Mouse (Mus musculus) liver, embryonic 14.5 days (tissue): ENCODE measurements at regions not wholly inside any gene's neighbourhood (a gene's known extent, or its start where the extent isn't known, plus 50 kb on each side); places are given as distances from the start of the nearest gene placed in this dataset.

Experiments used
- CTCF ChIP-seq: IDR thresholded peaks from 2 replicates; pipeline ENCODE4 v1.5.1; 2016; ENCODE audit warnings: antibody characterized with exemption, low read depth, control low read depth
- EP300 ChIP-seq: IDR thresholded peaks from 2 replicates; pipeline ENCODE4 v1.6.1; 2016; ENCODE audit warnings: antibody characterized with exemption, low read depth

GRCm38 (mm10) chr2:74416097-74416496, 163.1 kb downstream of the Lnpk start:
- TF ChIP-seq CTCF (no peak), EP300 (no peak)
